Mouse (Mus musculus) heart, embryonic 10.5 days (tissue): Measurements from ENCODE around the gene Tbce. TPM values are rescaled to one million over a fixed set of nuclear protein-coding genes. Genes with fewer than 3 reads are reported as not detected.
"Not testable (repeated sequence)": the region's sequence is repeated elsewhere in the genome, so short reads cannot be mapped to it uniquely, and the experiment has no call there.

Experiments used
- DNase-seq: peaks from one replicate; pipeline ENCODE4 v3.0.0-alpha.2; 2017; ENCODE audit warnings: low spot score
- H3K27ac ChIP-seq: fragments of 300-500 bp; sonication (generic); 2 replicates; pipeline ENCODE4 v1.5.1; 2016; ENCODE audit warnings: mild to moderate bottlenecking
- H3K27me3 ChIP-seq: fragments of 300-500 bp; sonication (generic); 2 replicates; pipeline ENCODE4 v1.6.1; 2016; ENCODE audit warnings: mild to moderate bottlenecking; ENCODE audit not compliant: poor library complexity, insufficient read depth, severe bottlenecking
- H3K36me3 ChIP-seq: fragments of 300-500 bp; sonication (generic); 2 replicates; pipeline ENCODE4 v1.6.1; 2016; ENCODE audit warnings: mild to moderate bottlenecking, moderate library complexity
- H3K4me1 ChIP-seq: fragments of 300-500 bp; sonication (generic); 2 replicates; pipeline ENCODE4 v1.6.1; 2016; ENCODE audit warnings: mild to moderate bottlenecking
- H3K4me3 ChIP-seq: fragments of 300-500 bp; sonication (generic); 2 replicates; pipeline ENCODE4 v1.5.1; 2016; ENCODE audit warnings: mild to moderate bottlenecking, moderate library complexity
- H3K9me3 ChIP-seq: fragments of 300-500 bp; sonication (generic); 2 replicates; pipeline ENCODE4 v1.6.1; 2016; ENCODE audit warnings: mild to moderate bottlenecking, moderate library complexity
- WGBS: fragments of 180-500 bp; shearing (Covaris S2); methylation state at CpG from one replicate; pipeline ENCODE4 v1.1.7; 2016; 5-methylcytosine and 5-hydroxymethylcytosine counted together
- polyA plus RNA-seq: library from polyadenylated mRNA; unstranded; fragments of >200 nt; fragmentation: Nextera tagmentation; extraction: Ambion mirVana; gene quantifications from 2 replicates; pipeline ENCODE4 v1.2.1, GENCODE M21; 2016

The Tbce gene
- polyA plus RNA-seq, 1 experiment from 2014 or later: 46.0 TPM

DNA sequence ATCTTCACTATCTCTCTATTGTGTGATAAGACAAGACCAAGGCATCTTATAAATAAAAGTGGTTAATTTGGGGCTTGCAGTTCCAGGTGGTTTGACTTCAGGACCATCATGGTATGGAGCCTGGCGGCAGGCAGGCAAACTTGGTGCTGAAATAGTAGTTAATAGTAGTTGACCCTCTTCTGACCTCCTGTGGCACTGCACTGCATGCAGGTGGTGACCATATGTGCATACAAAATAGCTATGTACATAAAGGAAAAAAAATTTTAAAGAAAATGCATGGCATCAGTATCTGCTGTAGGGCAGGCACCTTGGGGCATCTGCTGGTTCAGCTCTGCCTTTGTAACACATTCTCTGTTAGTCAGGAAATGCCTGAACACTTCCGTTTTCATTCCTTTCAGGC, 49.0 kb downstream of the Tbce start:
- 69% methylated on average over 2 of the region's 2 CpGs for WGBS
- H3K4me1 ChIP-seq: no peaks in the 10 kb centered on the region
- no peaks in the 10 kb centered on the region for H3K27me3 ChIP-seq
- DNase-seq: no peak
- H3K9me3 ChIP-seq: no peaks in the 10 kb centered on the region
- H3K4me3 ChIP-seq: no peak overlapping the region
- H3K36me3 ChIP-seq: peaks cover 37% of the 10 kb centered on the region
- no peak overlapping the region for H3K27ac ChIP-seq

GRCm38 (mm10) chr13:13989135-13989534, 50.3 kb downstream of the Tbce start:
- H3K4me3 ChIP-seq: no peak overlapping the region
- no peak for DNase-seq
- H3K4me1 ChIP-seq: no peaks in the 10 kb centered on the region
- H3K27ac ChIP-seq: no peak overlapping the region
- H3K9me3 ChIP-seq: no peaks in the 10 kb centered on the region
- H3K36me3 ChIP-seq: peaks cover 26% of the 10 kb centered on the region
- H3K27me3 ChIP-seq: no peaks in the 10 kb centered on the region
- 86% methylated on average over 2 of the region's 2 CpGs for WGBS

- Histone ChIP-seq H3K27ac (no peak overlapping the region), H3K27me3 (no peaks in the 10 kb centered on the region), H3K4me1 (no peaks in the 10 kb centered on the region), H3K36me3 (peaks cover 21% of the 10 kb centered on the region; the same call in 1 of the 2 replicates), H3K4me3 (no peak overlapping the region), H3K9me3 (no peaks in the 10 kb centered on the region)
- DNase-seq: no peak
- WGBS: 85% methylated on average over 6 of the region's 6 CpGs
Measured at GRCm38 (mm10) chr13:13983523-13983922, 55.9 kb downstream of the Tbce start.

- not testable (repeated sequence) for H3K4me1 ChIP-seq, DNase-seq, H3K4me3 ChIP-seq, H3K27ac ChIP-seq, H3K27me3 ChIP-seq, H3K9me3 ChIP-seq
- H3K36me3 ChIP-seq: peaks cover 27% of the 10 kb centered on the region; the same call in 1 of the 2 replicates
- 72% methylated on average over 1 of the region's 1 CpGs for WGBS
Measured at GRCm38 (mm10) chr13:13981842-13982241, 57.6 kb downstream of the Tbce start.

- H3K4me1 ChIP-seq: peaks cover 9% of the 10 kb centered on the region
- H3K4me3 ChIP-seq: no peak overlapping the region
- WGBS: 81% methylated on average over 1 of the region's 1 CpGs
- no peak for DNase-seq
- no peaks in the 10 kb centered on the region for H3K9me3 ChIP-seq
- peaks cover 22% of the 10 kb centered on the region for H3K36me3 ChIP-seq
- no peak overlapping the region for H3K27ac ChIP-seq
- H3K27me3 ChIP-seq: no peaks in the 10 kb centered on the region
Measured at GRCm38 (mm10) chr13:13969796-13970195, 69.6 kb downstream of the Tbce start.

GRCm38 (mm10) chr13:13968629-13969111, 70.8 kb downstream of the Tbce start:
- Histone ChIP-seq H3K27me3 (no peaks in the 10 kb centered on the region), H3K9me3 (no peaks in the 10 kb centered on the region), H3K4me3 (no peak overlapping the region), H3K27ac (no peak overlapping the region), H3K36me3 (peaks cover 28% of the 10 kb centered on the region), H3K4me1 (peaks cover 13% of the 10 kb centered on the region)
- WGBS: 79% methylated on average over 4 of the region's 4 CpGs
- peak; percentile 80 for DNase-seq

DNA sequence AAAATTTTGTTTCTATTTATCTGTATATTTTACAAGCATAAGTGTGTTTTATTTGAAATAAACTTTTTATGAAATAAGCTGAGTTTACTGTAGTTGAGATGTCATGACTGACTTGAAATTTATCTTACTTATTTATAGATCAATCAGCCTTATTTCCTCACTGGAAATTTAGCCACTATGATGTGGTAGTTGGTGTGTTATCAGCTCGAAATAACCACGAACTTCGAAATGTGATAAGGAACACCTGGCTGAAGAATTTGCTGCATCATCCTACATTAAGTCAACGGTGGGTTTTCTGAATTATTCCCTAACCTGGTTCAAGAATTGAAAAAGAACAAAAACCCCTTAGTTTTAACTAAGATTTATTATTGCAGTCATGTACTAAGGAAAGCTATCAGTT, 73.3 kb downstream of the Tbce start:
- Histone ChIP-seq H3K4me3 (no peak overlapping the region), H3K27ac (no peak overlapping the region), H3K4me1 (peaks cover 17% of the 10 kb centered on the region), H3K36me3 (peaks cover 25% of the 10 kb centered on the region), H3K27me3 (no peaks in the 10 kb centered on the region), H3K9me3 (no peaks in the 10 kb centered on the region)
- no peak for DNase-seq
- WGBS: 62% methylated on average over 4 of the region's 4 CpGs

DNA sequence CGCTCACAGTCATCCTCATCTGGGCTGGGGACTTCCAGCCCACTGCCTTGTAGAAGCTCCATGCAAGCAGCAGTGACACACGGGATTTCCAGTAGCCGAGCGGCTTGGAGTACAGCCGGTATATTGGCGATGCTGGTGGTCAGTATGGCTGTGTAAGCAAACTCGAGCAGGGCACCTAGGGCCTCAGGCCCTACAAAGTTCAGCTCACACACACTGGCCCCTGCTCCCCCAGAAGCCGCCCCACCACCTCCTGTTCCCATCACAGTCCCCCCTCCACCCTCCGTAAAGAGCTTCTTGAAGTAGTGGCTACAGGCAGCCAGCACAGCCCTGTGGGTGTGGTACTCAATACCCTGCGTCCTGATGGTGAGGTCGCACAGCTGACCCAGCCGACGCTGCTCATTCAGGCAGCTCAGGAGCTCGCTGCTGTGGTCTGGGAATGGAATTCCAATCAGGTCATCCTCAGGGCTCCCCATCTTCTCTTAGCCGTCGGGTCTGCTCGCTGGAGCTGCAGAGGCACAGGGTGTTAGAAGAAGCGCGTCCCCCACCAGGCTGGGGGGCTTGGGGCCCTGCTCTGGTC, 74.0 kb downstream of the Tbce start:
- DNase-seq: no peak
- H3K27ac ChIP-seq: no peak overlapping the region
- no peaks in the 10 kb centered on the region for H3K9me3 ChIP-seq
- 60% methylated on average over 19 of the region's 19 CpGs for WGBS
- H3K4me3 ChIP-seq: no peak overlapping the region
- H3K36me3 ChIP-seq: peaks cover 22% of the 10 kb centered on the region
- H3K27me3 ChIP-seq: no peaks in the 10 kb centered on the region
- peaks cover 17% of the 10 kb centered on the region for H3K4me1 ChIP-seq

DNA sequence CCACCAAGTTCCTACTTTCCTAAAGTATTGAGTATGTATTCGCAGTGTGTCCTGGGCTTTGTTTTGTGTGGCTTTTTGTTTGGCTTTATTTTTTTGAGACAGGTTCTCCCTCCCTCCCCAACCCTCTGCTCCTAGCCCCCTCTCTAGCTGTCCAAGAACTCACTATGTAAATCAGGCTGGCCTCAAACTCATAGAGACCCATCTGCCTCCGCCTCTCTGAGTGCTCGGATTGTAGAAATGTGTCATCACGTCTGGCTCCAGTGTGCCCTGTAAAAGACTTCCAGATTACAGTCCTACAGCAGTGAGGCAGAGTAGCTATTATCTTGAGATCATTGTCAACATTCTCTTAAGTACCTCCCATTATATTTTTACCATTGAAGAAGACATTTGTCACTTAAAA, 78.4 kb downstream of the Tbce start:
- WGBS: 45% methylated on average over 4 of the region's 4 CpGs
- H3K9me3 ChIP-seq: no peaks in the 10 kb centered on the region
- DNase-seq: no peak
- peaks cover 17% of the 10 kb centered on the region for H3K4me1 ChIP-seq
- no peak overlapping the region for H3K27ac ChIP-seq
- H3K36me3 ChIP-seq: peaks cover 17% of the 10 kb centered on the region
- H3K4me3 ChIP-seq: no peak overlapping the region
- no peaks in the 10 kb centered on the region for H3K27me3 ChIP-seq

GRCm38 (mm10) chr13:13960211-13960610, 79.2 kb downstream of the Tbce start:
- H3K27ac ChIP-seq: no peak overlapping the region
- H3K4me3 ChIP-seq: no peak overlapping the region
- peaks cover 17% of the 10 kb centered on the region for H3K36me3 ChIP-seq
- no peak for DNase-seq
- H3K27me3 ChIP-seq: no peaks in the 10 kb centered on the region
- 80% methylated on average over 4 of the region's 4 CpGs for WGBS
- peaks cover 18% of the 10 kb centered on the region for H3K4me1 ChIP-seq
- H3K9me3 ChIP-seq: no peaks in the 10 kb centered on the region

DNA sequence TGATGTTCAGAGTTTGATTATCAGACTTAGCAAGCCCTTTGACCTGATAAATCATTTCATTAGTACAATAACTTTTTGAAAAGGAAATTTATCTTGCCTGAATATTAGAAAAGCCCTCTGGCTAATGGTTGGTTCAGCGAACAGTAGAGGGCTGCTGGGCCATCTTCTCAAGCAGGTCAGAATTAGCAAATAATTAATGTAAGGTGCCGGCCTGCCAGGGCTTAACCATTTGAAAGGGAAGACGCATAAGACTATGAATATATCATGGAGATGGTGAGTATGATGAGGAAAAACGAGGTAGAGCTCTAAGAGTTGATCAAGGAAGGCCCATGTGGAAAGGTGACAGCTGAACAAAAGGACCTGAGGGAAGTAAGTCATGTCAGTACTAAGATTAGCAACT, 82.8 kb downstream of the Tbce start:
- H3K36me3 ChIP-seq: peaks cover 9% of the 10 kb centered on the region
- H3K9me3 ChIP-seq: no peaks in the 10 kb centered on the region
- WGBS: 89% methylated on average over 4 of the region's 4 CpGs

GRCm38 (mm10) chr13:13954931-13955330, 84.5 kb downstream of the Tbce start:
- Histone ChIP-seq H3K27ac (peak overlapping the region; percentile 92), H3K4me3 (peak overlapping the region; percentile 91), H3K36me3 (peaks cover 12% of the 10 kb centered on the region), H3K4me1 (peaks cover 7% of the 10 kb centered on the region; the same call in 1 of the 2 replicates), H3K9me3 (no peaks in the 10 kb centered on the region), H3K27me3 (no peaks in the 10 kb centered on the region)
- WGBS: under 1% methylated on average over 29 of the region's 29 CpGs
- peak; percentile 89 for DNase-seq

More for the DNA sequence above, 82.8 kb downstream of the Tbce start:
- no peak overlapping the region for H3K27ac ChIP-seq
- no peaks in the 10 kb centered on the region for H3K27me3 ChIP-seq
- H3K4me1 ChIP-seq: peaks cover 12% of the 10 kb centered on the region; the same call in 1 of the 2 replicates
- no peak for DNase-seq
- H3K4me3 ChIP-seq: no peak overlapping the region

DNA sequence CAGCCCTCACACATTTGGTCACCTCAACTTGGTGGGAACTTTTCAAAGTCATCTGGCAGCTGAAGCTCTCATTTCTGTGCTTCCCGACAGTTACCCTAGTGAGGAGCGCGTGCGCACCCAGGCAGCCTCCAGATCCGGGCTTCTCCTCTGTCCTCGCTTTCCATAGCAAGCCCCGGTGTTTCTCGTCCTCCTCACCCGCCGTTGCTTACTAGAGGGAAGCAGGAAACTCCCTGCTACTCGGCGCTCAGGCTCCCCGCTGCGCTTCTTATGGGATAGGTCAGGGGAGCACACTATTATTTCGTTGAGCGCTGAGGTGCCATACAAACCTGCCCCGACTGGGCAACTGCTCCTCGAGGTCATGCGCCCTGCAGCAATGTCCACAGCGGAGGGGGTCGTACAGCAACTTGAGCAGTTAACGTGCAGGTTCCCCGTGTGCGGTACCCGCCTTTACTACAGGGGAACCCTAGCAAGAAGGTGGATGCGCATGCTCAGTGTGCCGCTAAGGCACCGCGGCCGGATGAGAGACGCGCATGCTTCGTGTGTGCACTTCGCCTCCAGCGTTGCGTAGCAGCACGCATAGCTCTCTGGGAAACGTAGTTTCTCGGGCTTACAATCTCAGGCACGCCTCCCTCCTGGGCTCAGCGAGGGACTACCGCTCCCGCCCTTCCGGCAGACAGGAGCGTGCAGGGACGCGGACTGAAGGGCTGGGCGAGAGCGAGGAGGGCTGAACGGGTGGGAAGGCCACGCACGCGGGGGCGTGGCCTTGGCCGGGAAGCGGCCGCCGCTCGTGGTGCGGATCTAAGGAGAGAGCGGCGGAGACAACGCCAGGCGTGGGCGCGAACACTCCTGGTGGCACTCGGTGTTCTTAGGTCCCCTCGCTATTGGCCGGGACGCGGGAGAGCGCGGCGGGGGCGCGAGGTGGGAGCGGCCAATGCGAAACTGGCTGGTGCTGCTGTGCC, 85.3 kb downstream of the Tbce start, which contains the start of gene B3galnt2:
TSS of gene B3galnt2 (plus strand) at position 596 of the 959 bp plus-strand sequence.
- Histone ChIP-seq H3K9me3 (no peaks in the 10 kb centered on the region), H3K27ac (peak within 1 kb of the TSS; percentile 92), H3K27me3 (no peaks in the 10 kb centered on the region), H3K4me3 (peak within 1 kb of the TSS; percentile 91), H3K4me1 (peaks cover 7% of the 10 kb centered on the region; the same call in 1 of the 2 replicates), H3K36me3 (peaks cover 9% of the 10 kb centered on the region)
- peak; percentile 99 for DNase-seq
- WGBS: under 1% methylated on average over 78 of the region's 78 CpGs
